Mouse (Mus musculus): ENCODE results near the gene Cfap100. TPM values are rescaled to one million over a fixed set of nuclear protein-coding genes. Genes with fewer than 3 reads are reported as not detected.

Cfap100 gene
- polyA plus RNA-seq, 1 experiment from 2014 or later = 3.8 TPM

DNA sequence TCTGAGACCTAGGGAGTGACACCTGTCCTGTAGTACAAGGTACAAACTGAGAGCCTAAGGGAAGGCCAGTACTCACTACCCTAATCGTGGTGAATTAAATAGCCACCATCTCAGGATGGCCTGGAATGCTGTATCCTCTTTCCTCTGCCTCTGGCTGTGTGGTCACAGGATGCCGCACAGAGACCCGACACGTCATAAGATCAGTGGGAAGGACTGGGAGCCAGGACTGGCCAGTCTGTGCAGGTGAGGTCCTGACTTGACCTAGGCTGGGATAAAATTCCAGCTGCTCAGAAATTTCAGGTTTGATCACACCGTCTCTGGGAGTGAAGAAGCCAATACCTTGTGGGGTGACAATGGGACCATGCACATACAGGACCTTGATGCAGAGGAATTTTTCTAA, 22.9 kb upstream of the Cfap100 start:
- WGBS = 91% methylated on average over 5 of the region's 5 CpGs
- H3K27me3 ChIP-seq = no peaks in the 10 kb centered on the region
- H3K4me2 ChIP-seq (replicated peaks) = no peak overlapping the region
- no peak overlapping the region for H3K27ac ChIP-seq
- H3K36me3 ChIP-seq = no peaks in the 10 kb centered on the region
- peaks cover 7% of the 10 kb centered on the region for H3K4me1 ChIP-seq
- H3K4me3 ChIP-seq = no peak overlapping the region
- no peak for ATAC-seq (ENCODE audit: low FRiP score)
- no peaks in the 10 kb centered on the region for H3K9me3 ChIP-seq (replicated peaks)
- H3K9ac ChIP-seq = no peak overlapping the region

DNA sequence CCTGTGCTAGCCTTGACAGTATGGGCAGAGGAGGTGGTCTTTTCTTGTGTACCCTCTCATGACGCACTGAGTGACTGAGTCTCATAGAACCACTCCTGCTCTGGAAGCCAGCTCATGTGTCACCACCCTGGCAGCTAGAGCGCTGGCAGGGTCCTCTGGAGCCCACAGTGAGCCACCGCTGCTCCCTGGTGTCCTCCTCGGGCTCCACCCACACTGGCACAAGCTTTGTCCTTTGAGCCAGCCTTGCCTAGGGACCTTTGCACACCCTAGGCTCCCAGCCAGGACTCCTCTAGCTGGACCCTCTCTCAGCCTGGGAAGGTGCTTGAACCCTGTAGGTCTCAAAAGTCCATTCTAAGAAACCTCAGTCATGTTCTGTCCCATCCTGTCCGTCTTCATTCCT, 22.1 kb upstream of the Cfap100 start:
- Histone ChIP-seq H3K4me2 (replicated peaks) (no peak overlapping the region), H3K4me1 (peaks cover 7% of the 10 kb centered on the region), H3K36me3 (no peaks in the 10 kb centered on the region), H3K9me3 (replicated peaks) (no peaks in the 10 kb centered on the region), H3K27ac (no peak overlapping the region), H3K27me3 (no peaks in the 10 kb centered on the region), H3K4me3 (no peak overlapping the region), H3K9ac (no peak overlapping the region)
- 77% methylated on average over 5 of the region's 5 CpGs for WGBS
- ATAC-seq (ENCODE audit: low FRiP score) = no peak

DNA sequence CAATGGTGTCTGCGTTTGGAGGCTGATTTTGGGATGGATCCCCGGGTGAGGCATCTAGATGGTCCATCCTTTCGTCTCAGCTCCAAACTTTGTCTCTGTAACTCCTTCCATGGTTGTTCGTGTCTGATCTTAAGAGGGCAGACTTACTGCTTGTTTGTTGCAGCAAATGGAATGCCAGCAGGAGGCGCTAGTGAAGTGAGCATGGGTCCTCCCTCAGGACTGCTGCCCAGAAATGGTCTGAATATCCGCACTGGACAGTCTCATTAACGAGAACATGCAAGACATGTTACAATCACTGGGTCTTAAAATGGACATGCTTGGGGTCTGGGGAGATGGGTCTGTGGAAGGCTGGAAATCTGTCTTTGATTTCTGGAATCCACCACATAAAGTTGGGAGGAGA, 21.6 kb upstream of the Cfap100 start:
- Histone ChIP-seq H3K9me3 (replicated peaks) (no peaks in the 10 kb centered on the region), H3K27me3 (no peaks in the 10 kb centered on the region), H3K4me3 (no peak overlapping the region), H3K27ac (no peak overlapping the region), H3K9ac (no peak overlapping the region), H3K36me3 (no peaks in the 10 kb centered on the region), H3K4me2 (replicated peaks) (no peak overlapping the region), H3K4me1 (peaks cover 7% of the 10 kb centered on the region)
- ATAC-seq (ENCODE audit: low FRiP score) = no peak
- WGBS = 33% methylated on average over 7 of the region's 7 CpGs

DNA sequence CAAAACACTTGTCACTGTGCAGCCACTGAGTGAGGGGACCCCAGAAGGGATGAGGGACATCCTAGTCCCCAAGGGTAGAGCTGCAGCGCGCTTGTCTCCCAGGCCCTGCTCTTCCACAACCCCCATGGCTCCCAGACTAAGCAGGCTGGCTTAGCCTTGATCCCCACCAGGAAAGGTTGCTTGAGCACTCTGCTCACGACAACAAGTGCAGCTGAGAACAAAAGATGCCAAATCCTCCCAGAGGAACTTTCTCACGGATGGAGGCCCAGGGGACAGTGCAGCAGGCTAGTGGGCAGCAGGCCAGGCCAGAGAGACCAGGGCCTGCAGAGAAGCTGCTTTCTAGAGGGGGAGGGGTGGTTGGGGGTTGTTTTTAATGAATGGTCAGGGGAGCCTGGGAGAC, 18.3 kb upstream of the Cfap100 start:
- WGBS = 30% methylated on average over 4 of the region's 4 CpGs
- Histone ChIP-seq H3K9me3 (replicated peaks) (no peaks in the 10 kb centered on the region), H3K4me2 (replicated peaks) (no peak overlapping the region), H3K9ac (no peak overlapping the region), H3K4me1 (peaks cover 7% of the 10 kb centered on the region), H3K36me3 (no peaks in the 10 kb centered on the region), H3K4me3 (no peak overlapping the region), H3K27ac (peak overlapping the region; percentile 57), H3K27me3 (no peaks in the 10 kb centered on the region)
- peak; percentile 74 for ATAC-seq (ENCODE audit: low FRiP score)

DNA sequence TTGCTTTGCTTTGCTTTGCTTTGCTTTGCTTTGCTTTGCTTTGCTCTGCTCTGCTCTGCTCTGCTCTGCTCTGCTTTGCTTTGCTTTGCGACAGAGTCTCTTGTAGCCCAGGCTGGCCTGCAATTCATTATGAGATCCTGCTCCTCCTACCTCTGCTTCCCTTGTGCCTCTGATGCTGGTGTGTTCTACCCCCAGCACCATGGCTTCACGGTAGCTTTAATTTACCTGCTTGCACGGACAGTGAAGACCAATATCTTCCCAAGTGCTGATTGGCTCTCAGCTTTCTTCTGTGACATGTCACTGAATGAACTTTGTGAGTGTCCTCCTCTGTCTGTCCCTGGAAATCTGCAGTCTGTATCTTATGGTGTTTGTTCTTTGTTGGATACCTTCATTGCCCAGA, 8.4 kb upstream of the Cfap100 start:
- no peaks in the 10 kb centered on the region for H3K9me3 ChIP-seq (replicated peaks)
- ATAC-seq (ENCODE audit: low FRiP score) = no peak
- H3K4me1 ChIP-seq = no peaks in the 10 kb centered on the region
- no peaks in the 10 kb centered on the region for H3K27me3 ChIP-seq
- H3K9ac ChIP-seq = no peak overlapping the region
- H3K4me2 ChIP-seq (replicated peaks) = no peak overlapping the region
- no peaks in the 10 kb centered on the region for H3K36me3 ChIP-seq
- no peak overlapping the region for H3K4me3 ChIP-seq
- H3K27ac ChIP-seq = no peak overlapping the region
- 89% methylated on average over 3 of the region's 3 CpGs for WGBS

DNA sequence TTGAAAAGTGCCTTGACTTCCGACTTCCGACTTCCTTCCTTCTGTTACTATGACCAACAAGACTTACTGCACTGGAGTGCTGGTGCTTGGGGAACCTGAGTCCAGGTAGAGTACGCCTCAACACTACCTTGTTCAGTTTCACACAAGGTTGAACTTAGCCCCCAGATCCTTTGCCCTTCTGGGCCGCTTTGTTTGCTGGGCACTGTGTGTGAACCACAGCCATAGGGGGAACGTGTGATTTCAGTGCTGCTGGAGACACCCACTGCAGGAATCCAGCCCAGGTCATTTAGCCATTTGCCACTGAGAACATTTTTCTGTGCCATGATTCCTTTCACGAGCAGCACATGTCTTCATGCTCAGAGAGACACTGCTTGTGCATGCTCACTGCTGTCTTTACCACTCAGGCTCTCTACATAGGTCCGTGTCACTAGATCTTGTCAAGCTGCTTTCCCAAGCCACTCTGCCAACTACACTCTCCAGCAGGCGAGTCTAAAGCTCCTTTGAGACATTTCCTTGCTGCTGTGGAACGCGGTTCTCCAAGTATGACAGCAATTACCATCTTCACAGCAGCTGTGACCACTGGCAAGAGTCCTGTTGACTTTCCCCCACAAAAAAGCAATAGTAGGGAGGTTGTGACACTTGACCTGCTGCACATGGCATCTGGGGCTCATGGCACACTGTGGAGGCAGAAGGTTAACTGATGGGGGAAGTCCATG, 7.8 kb upstream of the Cfap100 start:
- Histone ChIP-seq H3K27ac (no peak overlapping the region), H3K9me3 (replicated peaks) (no peaks in the 10 kb centered on the region), H3K4me2 (replicated peaks) (no peak overlapping the region), H3K9ac (no peak overlapping the region), H3K4me3 (no peak overlapping the region), H3K4me1 (no peaks in the 10 kb centered on the region), H3K27me3 (no peaks in the 10 kb centered on the region), H3K36me3 (no peaks in the 10 kb centered on the region)
- 87% methylated on average over 10 of the region's 10 CpGs for WGBS
- ATAC-seq (ENCODE audit: low FRiP score) = no peak

DNA sequence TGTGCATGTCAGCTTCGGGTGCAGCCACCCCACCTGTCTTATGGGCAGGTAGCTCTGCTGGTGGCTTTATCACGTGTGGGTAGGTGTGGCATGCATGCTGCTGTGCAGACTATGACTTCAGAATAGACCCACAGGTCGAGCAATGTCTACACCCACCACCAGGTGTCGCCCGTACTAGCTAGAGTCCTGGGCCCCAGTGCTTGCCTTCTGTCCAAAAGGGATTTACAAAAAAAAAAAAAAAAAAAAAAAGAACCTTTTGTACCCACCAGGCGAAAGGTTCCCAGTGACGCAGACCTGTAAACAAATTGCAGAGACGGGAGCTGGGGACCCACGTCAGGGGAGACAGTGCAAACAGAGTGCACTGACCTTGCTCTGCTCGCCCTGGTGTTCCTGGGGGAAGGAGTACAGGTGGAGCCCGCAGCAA, 6.6 kb upstream of the Cfap100 start:
- Histone ChIP-seq H3K9ac (no peak overlapping the region), H3K9me3 (replicated peaks) (no peaks in the 10 kb centered on the region), H3K27ac (no peak overlapping the region), H3K4me1 (no peaks in the 10 kb centered on the region), H3K27me3 (no peaks in the 10 kb centered on the region), H3K4me2 (replicated peaks) (no peak overlapping the region), H3K4me3 (no peak overlapping the region), H3K36me3 (no peaks in the 10 kb centered on the region)
- WGBS = 15% methylated on average over 11 of the region's 11 CpGs
- ATAC-seq (ENCODE audit: low FRiP score) = peak; percentile 72

DNA sequence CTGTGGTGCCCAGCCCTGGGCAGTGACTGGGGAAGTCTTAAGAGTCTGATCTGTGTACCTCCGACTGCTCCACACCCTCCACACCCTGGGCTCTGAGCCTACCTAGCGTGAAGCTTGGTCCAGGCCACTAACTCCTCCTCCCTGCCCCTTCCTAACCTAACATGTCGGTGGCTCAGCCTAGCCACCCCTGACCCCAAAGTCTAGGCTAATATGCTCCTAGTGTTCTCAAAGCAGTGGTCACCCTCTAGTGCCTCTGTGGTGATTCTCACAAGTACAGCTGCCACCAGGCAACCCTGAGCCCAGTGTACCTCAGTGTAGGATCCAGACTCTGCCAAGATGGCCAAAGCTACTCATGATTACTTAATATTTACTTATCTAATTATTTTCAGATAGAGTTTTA, 6.1 kb upstream of the Cfap100 start:
- Histone ChIP-seq H3K9me3 (replicated peaks) (no peaks in the 10 kb centered on the region), H3K9ac (no peak overlapping the region), H3K4me2 (replicated peaks) (no peak overlapping the region), H3K4me3 (no peak overlapping the region), H3K36me3 (no peaks in the 10 kb centered on the region), H3K4me1 (no peaks in the 10 kb centered on the region), H3K27ac (no peak overlapping the region), H3K27me3 (no peaks in the 10 kb centered on the region)
- WGBS = 72% methylated on average over 3 of the region's 3 CpGs
- peak; percentile 54 for ATAC-seq (ENCODE audit: low FRiP score)

DNA sequence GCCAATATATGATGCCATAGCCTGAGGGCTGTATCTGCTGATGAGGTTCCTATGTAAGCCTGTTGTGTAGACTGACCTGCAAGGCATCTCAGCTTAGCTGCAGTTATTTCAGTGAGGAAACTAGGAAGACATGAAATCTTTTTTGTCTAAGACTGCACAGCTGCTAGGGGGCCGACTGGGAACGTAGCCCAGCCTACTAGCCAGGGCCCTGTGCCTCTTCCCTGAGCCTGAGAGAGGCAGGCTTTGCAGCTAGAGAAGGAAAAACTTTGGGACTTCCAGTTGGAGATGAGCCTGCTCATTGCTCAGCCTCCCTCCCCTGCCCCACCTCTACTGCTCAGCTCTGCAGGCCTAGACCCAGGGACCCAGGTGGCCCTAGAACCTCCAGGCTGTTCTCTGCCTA, 2.9 kb upstream of the Cfap100 start:
- 74% methylated on average over 2 of the region's 2 CpGs for WGBS
- H3K36me3 ChIP-seq = no peaks in the 10 kb centered on the region
- no peak overlapping the region for H3K4me3 ChIP-seq
- peaks cover 15% of the 10 kb centered on the region for H3K27me3 ChIP-seq
- no peaks in the 10 kb centered on the region for H3K9me3 ChIP-seq (replicated peaks)
- no peak overlapping the region for H3K27ac ChIP-seq
- no peak overlapping the region for H3K9ac ChIP-seq
- ATAC-seq (ENCODE audit: low FRiP score) = no peak
- peaks cover 12% of the 10 kb centered on the region for H3K4me1 ChIP-seq
- no peak overlapping the region for H3K4me2 ChIP-seq (replicated peaks)

DNA sequence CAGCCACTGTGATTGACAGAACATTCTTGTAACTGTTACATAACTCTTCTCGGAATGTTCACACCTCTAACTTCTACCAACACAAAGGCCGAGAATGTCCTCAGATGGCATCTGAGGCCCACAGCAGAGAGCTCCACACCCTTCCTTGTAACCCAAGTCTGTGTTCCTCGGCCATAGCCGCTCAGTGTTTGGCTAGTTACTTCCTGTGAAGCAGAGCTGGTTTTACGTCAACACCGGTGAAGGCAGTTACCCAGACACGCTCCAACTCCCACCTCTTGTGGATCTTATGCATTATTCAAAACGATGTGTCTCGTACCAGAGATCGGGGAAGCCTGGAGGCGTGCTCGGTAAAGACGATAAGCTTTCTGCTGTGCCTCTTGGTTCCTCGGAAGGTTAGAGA, 1.3 kb upstream of the Cfap100 start:
- no peaks in the 10 kb centered on the region for H3K9me3 ChIP-seq (replicated peaks)
- H3K27ac ChIP-seq = no peak overlapping the region
- H3K9ac ChIP-seq = no peak overlapping the region
- H3K4me1 ChIP-seq = peaks cover 12% of the 10 kb centered on the region
- 65% methylated on average over 14 of the region's 14 CpGs for WGBS
- ATAC-seq (ENCODE audit: low FRiP score) = no peak
- H3K27me3 ChIP-seq = peaks cover 19% of the 10 kb centered on the region
- no peak overlapping the region for H3K4me3 ChIP-seq
- no peaks in the 10 kb centered on the region for H3K36me3 ChIP-seq
- H3K4me2 ChIP-seq (replicated peaks) = no peak overlapping the region

DNA sequence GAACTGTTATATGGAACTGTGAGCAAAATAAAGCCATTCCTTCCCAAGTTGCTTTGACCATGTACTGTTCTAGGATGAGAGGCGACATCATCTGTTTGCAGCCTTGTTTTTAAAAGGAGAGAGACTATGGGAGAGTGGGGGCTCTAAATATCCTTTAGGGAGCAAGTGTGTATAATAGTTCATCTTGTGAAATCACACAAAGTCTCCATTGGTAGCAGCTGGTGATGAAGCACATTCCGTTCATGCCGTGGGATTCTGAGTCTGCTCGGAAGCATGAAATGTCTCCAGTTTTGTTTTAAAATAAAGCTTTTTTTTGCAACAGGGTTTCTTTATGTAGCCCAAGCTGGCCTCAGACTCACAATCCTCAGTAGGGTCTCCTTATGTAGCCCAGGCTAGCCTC, 2.6 kb downstream of the Cfap100 start:
- H3K9ac ChIP-seq = no peak overlapping the region
- no peaks in the 10 kb centered on the region for H3K9me3 ChIP-seq (replicated peaks)
- H3K4me3 ChIP-seq = no peak overlapping the region
- H3K27me3 ChIP-seq = peaks cover 19% of the 10 kb centered on the region
- no peak overlapping the region for H3K27ac ChIP-seq
- no peak overlapping the region for H3K4me2 ChIP-seq (replicated peaks)
- H3K36me3 ChIP-seq = no peaks in the 10 kb centered on the region
- no peak for ATAC-seq (ENCODE audit: low FRiP score)
- peaks cover 12% of the 10 kb centered on the region for H3K4me1 ChIP-seq
- WGBS = 91% methylated on average over 4 of the region's 4 CpGs

DNA sequence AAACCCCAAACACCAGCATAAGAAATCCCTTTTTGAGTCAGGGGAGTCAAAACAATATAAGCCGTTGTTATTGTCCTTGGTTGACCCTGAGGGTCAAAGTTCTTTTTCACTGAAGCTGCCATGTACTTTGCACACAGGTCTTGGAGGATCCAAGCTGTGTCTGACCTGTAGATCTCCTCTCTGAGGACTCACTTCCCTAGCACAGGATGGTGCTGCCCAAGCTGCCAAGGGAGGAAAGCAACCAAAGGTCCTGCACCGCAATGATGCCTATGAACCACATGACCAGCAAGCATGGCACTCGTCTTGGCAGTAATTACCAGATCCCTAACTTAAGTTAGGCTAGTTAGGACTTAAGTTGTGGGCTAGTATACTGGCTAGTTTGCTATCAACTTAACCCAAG, 3.2 kb downstream of the Cfap100 start:
- H3K4me3 ChIP-seq = no peak overlapping the region
- no peak for ATAC-seq (ENCODE audit: low FRiP score)
- WGBS = 79% methylated on average over 3 of the region's 3 CpGs
- no peak overlapping the region for H3K4me2 ChIP-seq (replicated peaks)
- peaks cover 12% of the 10 kb centered on the region for H3K4me1 ChIP-seq
- H3K36me3 ChIP-seq = no peaks in the 10 kb centered on the region
- no peak overlapping the region for H3K9ac ChIP-seq
- H3K9me3 ChIP-seq (replicated peaks) = no peaks in the 10 kb centered on the region
- H3K27me3 ChIP-seq = peaks cover 19% of the 10 kb centered on the region
- no peak overlapping the region for H3K27ac ChIP-seq

DNA sequence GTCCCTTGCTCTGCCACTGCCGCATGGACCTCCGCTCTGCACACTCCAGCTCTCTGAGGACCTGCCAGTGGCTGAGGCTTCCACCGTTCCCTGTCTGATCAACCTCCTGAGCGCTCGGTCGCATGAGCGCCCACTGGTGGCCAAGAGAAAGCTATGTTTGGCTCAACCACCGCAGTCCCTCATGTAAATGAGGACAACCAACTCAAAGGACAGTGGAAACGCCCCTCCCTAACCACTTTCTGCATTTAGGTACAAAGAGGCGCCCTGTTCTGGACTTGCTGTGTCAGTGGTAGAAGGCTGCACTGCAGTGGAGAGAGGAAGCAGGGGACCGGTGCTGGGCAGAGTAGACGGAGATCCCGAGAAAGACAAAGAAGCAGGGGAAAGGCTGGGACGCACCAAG, 6.0 kb downstream of the Cfap100 start:
- Histone ChIP-seq H3K27ac (no peak overlapping the region; the same call in 1 of the 2 replicates), H3K27me3 (peaks cover 14% of the 10 kb centered on the region), H3K4me1 (peaks cover under 1% of the 10 kb centered on the region; the same call in 1 of the 2 replicates), H3K4me2 (replicated peaks) (peak overlapping the region; percentile 48), H3K36me3 (no peaks in the 10 kb centered on the region), H3K9ac (no peak overlapping the region; the same call in 1 of the 2 replicates), H3K4me3 (peak overlapping the region; percentile 13), H3K9me3 (replicated peaks) (no peaks in the 10 kb centered on the region)
- ATAC-seq (ENCODE audit: low FRiP score) = peak; percentile 86
- WGBS = 5% methylated on average over 14 of the region's 14 CpGs
